Mouse (Mus musculus) limb, embryonic 14.5 days (tissue): Measurements from ENCODE around the gene Phldb2. TPM values are rescaled to one million over a fixed set of nuclear protein-coding genes. Genes with fewer than 3 reads are reported as not detected.

Source experiments
- ATAC-seq: fragments of 200-750 bp; cut with Nextera tagmentation; 2 replicates; pipeline ENCODE4 v1.8.0; 2017; ENCODE audit warnings: low read depth, moderate number of reproducible peaks, moderate TSS enrichment; ENCODE audit not compliant: low FRiP score
- DNase-seq: peaks from one replicate; pipeline ENCODE4 v3.0.0-alpha.2; 2015; ENCODE audit warnings: low spot score
- H3K27ac ChIP-seq: fragments of 300-500 bp; sonication (generic); replicated peaks from 2 replicates; pipeline ENCODE4 v1.5.1; 2014; ENCODE audit warnings: low read depth, mild to moderate bottlenecking, low read length, moderate library complexity, mixed read lengths
- H3K27me3 ChIP-seq: fragments of 300-500 bp; sonication (generic); 2 replicates; pipeline ENCODE4 v1.6.1; 2014; ENCODE audit warnings: low read length, mixed read lengths; ENCODE audit not compliant: control insufficient read depth, insufficient read depth
- H3K36me3 ChIP-seq: fragments of 300-500 bp; sonication (generic); 2 replicates; pipeline ENCODE4 v1.6.1; 2014; ENCODE audit warnings: mild to moderate bottlenecking, low read length, moderate library complexity, mixed read lengths; ENCODE audit not compliant: control insufficient read depth, insufficient read depth
- H3K4me1 ChIP-seq: fragments of 300-500 bp; sonication (generic); 2 replicates; pipeline ENCODE4 v1.6.1; 2014; ENCODE audit warnings: antibody characterized with exemption, low read length, mixed read lengths; ENCODE audit not compliant: control insufficient read depth, insufficient read depth
- H3K4me2 ChIP-seq: fragments of 300-500 bp; sonication (generic); replicated peaks from 2 replicates; pipeline ENCODE4 v1.6.1; 2014; ENCODE audit warnings: low read depth, mild to moderate bottlenecking, low read length, moderate library complexity; ENCODE audit not compliant: severe bottlenecking
- H3K4me3 ChIP-seq: fragments of 300-500 bp; sonication (generic); replicated peaks from 2 replicates; pipeline ENCODE4 v1.5.1; 2014; ENCODE audit warnings: low read length
- H3K9ac ChIP-seq: fragments of 300-500 bp; sonication (generic); 2 replicates; pipeline ENCODE4 v1.6.1; 2014; ENCODE audit warnings: mild to moderate bottlenecking, low read depth, low read length, moderate library complexity; ENCODE audit not compliant: severe bottlenecking
- H3K9me3 ChIP-seq: fragments of 300-500 bp; sonication (generic); 2 replicates; pipeline ENCODE4 v1.6.1; 2016; ENCODE audit warnings: low read length; ENCODE audit not compliant: control insufficient read depth
- POLR2A ChIP-seq: fragments of 200-500 bp; IDR thresholded peaks from 2 replicates; pipeline ENCODE4 v1.8.0; 2012; ENCODE audit warnings: inconsistent platforms, mild to moderate bottlenecking, moderate library complexity, borderline replicate concordance; ENCODE audit not compliant: insufficient read depth, insufficient read length; ENCODE audit errors: extremely low read depth
- WGBS: fragments of 180-500 bp; shearing (Covaris S2); extraction: QIAGEN DNeasy Blood & Tissue Kit; methylation state at CpG from one replicate; pipeline ENCODE4 v1.1.7; 2014; 5-methylcytosine and 5-hydroxymethylcytosine counted together
- polyA plus RNA-seq, 2 experiments: library from polyadenylated mRNA; depleted of rRNA in 1 of 2; stranded (reverse) in 1 of 2; unstranded in 1 of 2; fragments of >200 nt; fragmentation: Nextera tagmentation in 1 of 2; extraction: Ambion mirVana in 1 of 2; gene quantifications; 2 replicates each; pipeline versions ENCODE4 v1.2.1 to v1.2.3; 2012 to 2014

The Phldb2 gene
- polyA plus RNA-seq, 2 experiments, result 51.0 to 55.8 TPM

DNA sequence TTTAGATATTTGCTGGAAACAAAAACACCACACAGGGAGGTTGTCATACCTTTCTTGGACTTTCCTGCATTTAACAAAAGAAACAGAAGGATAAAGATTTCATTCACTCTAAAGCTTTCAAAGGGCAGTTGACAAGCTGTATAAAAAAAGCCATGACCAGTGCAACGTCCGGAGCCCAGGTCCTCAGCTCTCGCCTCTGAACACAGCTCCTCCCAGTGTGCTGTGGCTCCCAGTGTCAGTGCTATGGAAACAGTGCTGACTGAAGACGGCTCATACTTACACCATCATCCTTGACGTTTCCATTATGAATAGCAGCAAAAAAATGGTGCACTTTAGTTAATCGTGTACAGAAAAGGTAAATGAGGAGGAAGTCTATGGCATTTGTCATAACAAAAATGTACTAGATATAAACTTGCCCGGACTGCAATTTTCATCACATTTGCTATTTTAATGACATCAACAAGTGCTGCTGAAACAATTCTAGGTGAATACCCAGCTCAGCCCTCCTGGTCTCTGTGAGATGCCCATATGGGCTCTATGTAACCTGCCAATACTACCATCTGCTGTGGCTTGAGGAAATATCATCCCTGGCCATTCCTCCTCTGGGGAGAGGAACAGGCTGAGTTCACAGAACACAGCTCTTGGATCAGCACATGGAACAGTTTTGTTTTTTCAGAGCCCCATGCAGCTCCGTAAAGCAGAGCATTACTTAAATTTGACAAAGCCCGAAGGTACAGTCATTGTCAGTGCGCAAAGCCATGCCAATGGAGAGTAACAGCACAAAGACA is 185.4 kb downstream of the Phldb2 start:
- H3K4me1 ChIP-seq, result no peaks in the 10 kb centered on the region
- H3K36me3 ChIP-seq, result peaks cover 70% of the 10 kb centered on the region
- H3K4me2 ChIP-seq, result no peak overlapping the region
- no peak overlapping the region for H3K9ac ChIP-seq
- H3K9me3 ChIP-seq, result no peaks in the 10 kb centered on the region
- H3K27ac ChIP-seq, result peak overlapping the region; percentile 13; the same call in 1 of the 2 replicates
- WGBS, result 75% methylated on average over 10 of the region's 10 CpGs
- TF ChIP-seq POLR2A, result no peak
- ATAC-seq, result no peak
- DNase-seq, result no peak
- no peak overlapping the region for H3K4me3 ChIP-seq
- H3K27me3 ChIP-seq, result no peaks in the 10 kb centered on the region

DNA sequence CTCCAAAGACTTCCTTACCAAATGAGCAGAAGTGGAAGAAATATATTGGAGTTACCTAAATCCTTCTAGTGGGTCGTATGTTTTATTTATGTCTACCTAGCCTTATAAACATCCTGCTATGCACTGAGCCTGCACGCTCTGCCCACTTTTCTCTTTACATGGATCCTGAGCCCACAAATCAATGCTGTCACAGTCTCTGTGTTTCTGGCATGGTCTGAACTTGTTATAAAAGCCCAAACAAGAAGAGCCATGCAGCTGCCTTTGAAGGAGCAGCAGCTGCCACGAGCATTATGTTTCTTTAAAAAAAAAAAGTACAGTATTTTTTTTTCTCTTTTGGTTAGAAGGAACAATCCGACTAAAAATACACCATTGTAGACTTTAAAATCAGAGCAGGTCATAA is 186.0 kb downstream of the Phldb2 start:
- Histone ChIP-seq H3K9me3 (no peaks in the 10 kb centered on the region), H3K27me3 (no peaks in the 10 kb centered on the region), H3K9ac (no peak overlapping the region), H3K4me2 (no peak overlapping the region), H3K4me3 (no peak overlapping the region), H3K27ac (peak overlapping the region; percentile 13; the same call in 1 of the 2 replicates), H3K36me3 (peaks cover 71% of the 10 kb centered on the region), H3K4me1 (no peaks in the 10 kb centered on the region)
- 57% methylated on average over 4 of the region's 4 CpGs for WGBS
- peak; percentile 45 for DNase-seq
- TF ChIP-seq POLR2A, result no peak
- 0 out of 2 replicates have a peak, but pooled peaks have one; percentile 48 for ATAC-seq

DNA sequence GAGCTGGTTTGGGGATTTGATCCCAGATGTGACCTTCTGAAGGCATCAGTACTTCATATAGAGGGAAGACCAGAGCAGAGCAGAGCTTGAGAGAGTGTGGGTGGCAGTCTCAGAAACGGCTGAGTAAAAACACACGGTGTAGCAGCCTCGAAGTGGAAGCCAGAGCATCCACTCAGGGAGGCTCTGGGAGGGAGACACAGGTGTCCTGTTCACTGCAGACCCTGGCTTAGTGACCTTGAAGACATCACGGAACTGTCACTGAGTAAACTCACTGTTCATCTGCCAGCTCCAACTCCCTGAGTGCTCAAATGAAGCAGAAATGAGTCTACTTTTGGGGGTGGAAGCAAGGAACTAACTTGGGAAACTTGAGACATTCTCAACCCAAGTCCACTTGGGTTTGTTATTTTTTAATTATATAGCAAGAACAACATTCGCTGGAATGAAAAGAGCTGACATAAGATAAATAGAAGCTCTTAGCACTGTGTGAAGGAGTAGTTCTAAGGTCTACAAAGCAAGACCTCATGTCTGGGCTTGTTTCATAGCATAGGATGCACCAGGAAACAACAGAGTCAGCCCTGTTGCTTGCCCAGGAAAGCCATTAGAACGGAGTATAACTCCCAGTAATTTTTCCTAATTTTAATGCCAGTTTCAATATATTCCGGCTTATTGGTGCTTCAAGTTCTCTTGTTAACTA is 187.4 kb downstream of the Phldb2 start:
- Histone ChIP-seq H3K4me3 (no peak overlapping the region), H3K9ac (no peak overlapping the region), H3K4me2 (no peak overlapping the region), H3K27me3 (no peaks in the 10 kb centered on the region), H3K27ac (0 out of 2 replicates have a peak overlapping the region, but pooled peaks have one; percentile 14), H3K9me3 (no peaks in the 10 kb centered on the region), H3K4me1 (no peaks in the 10 kb centered on the region), H3K36me3 (peaks cover 71% of the 10 kb centered on the region)
- TF ChIP-seq POLR2A, result no peak
- WGBS, result 79% methylated on average over 7 of the region's 7 CpGs
- DNase-seq, result no peak
- ATAC-seq, result no peak

DNA sequence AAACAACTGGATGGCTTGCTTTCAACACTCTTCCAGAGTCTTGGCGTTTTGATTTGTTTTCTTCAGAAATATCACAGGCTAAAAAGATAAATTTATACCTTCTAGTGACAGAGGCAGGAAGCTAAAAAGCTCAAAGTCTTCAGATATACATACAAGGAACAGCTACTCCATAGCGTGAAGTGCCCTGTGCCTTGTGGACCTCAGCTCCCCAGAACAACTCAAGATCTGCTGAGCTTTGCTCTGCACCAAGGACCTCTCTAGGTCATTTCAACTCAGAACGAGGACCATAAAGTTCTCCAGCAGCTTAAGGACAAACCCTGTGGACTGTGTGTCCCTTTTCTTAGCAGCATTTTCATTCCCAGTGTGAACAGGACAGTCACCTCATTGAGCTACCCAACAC is 188.3 kb downstream of the Phldb2 start:
- DNase-seq, result no peak
- no peak overlapping the region for H3K27ac ChIP-seq
- WGBS, result 88% methylated on average over 3 of the region's 3 CpGs
- ATAC-seq, result no peak
- no peak for TF ChIP-seq POLR2A
- no peaks in the 10 kb centered on the region for H3K4me1 ChIP-seq
- H3K9ac ChIP-seq, result no peak overlapping the region
- H3K27me3 ChIP-seq, result no peaks in the 10 kb centered on the region
- H3K4me2 ChIP-seq, result no peak overlapping the region
- H3K9me3 ChIP-seq, result no peaks in the 10 kb centered on the region
- H3K36me3 ChIP-seq, result peaks cover 71% of the 10 kb centered on the region
- H3K4me3 ChIP-seq, result no peak overlapping the region

DNA sequence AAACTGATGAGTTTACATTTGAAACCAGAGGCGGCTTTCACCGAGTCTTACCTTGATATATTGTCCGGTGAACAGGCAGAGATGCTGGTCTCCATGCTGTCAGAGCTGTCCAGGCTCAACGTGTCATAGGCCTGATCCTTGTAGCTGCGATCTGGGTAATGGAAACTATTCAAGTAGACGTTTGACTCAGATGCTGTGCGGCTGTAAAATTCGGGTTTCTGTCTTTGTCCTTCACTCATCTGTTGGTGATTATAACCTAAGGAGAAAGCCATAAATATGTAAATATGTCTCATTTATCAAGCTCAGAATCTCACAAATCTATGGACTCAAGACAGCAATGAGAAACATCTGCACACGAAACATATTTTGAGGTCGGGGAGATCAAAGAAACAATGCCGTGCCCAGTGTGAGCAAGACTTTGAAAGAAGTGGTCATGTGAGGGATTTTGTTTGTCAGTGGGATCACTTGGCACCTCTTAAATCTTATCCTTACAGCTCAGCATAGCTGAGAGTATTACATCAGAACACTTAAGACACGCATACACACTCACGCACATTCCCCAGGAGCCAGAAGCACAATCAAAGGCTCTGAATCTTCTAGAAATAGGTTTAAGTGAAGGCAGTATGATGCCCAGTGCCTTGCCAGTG is 190.4 kb downstream of the Phldb2 start:
- peaks cover 69% of the 10 kb centered on the region for H3K36me3 ChIP-seq
- no peak overlapping the region for H3K4me3 ChIP-seq
- DNase-seq, result peak; percentile 44
- ATAC-seq, result no peak
- H3K9me3 ChIP-seq, result no peaks in the 10 kb centered on the region
- H3K27me3 ChIP-seq, result no peaks in the 10 kb centered on the region
- no peak for TF ChIP-seq POLR2A
- 39% methylated on average over 13 of the region's 13 CpGs for WGBS
- no peak overlapping the region for H3K27ac ChIP-seq
- no peak overlapping the region for H3K4me2 ChIP-seq
- H3K4me1 ChIP-seq, result no peaks in the 10 kb centered on the region
- no peak overlapping the region for H3K9ac ChIP-seq
